Mouse (Mus musculus): Measurements from ENCODE around the gene Gm47985. TPM values are rescaled to one million over a fixed set of nuclear protein-coding genes. Genes with fewer than 3 reads are reported as not detected.
A peak's percentile ranks its signal among the peaks of the same experiment; 100 is the strongest.

Gene Gm47985
- total and polyA plus RNA-seq, 3 experiments: 0.19 to 0.25 TPM; not detected in 1

- TF ChIP-seq TBP (IDR thresholded peaks at IDR 0.05; ENCODE audit: low read depth, low read length) (no peak), POLR2AphosphoS5 (IDR thresholded peaks at IDR 0.05; ENCODE audit: borderline replicate concordance, low read depth, low read length) (no peak), MYC (IDR thresholded peaks at IDR 0.05; ENCODE audit: low read depth, low read length) (0 out of 2 replicates have a peak, but pooled peaks have one; percentile 23), GATA1 (IDR thresholded peaks at IDR 0.05; ENCODE audit: low read depth, low read length) (peak; percentile 38; the same call in 1 of the 2 replicates), TAL1 (IDR thresholded peaks at IDR 0.05; ENCODE audit: low read length) (no peak), CTCF (IDR thresholded peaks at IDR 0.05 in 2 of 3, conservative IDR thresholded peaks at IDR 0.05 in 1 of 3; ENCODE audit: control insufficient read depth in 1 of 3, insufficient read depth in 1 of 3, low read depth in 2 of 3, low read length in 3 of 3, poor library complexity in 1 of 3, severe bottlenecking in 1 of 3) (no peak), POLR2A (IDR thresholded peaks at IDR 0.05; ENCODE audit: control insufficient read depth in 1 of 2, insufficient read depth in 1 of 2, low read depth in 1 of 2, low read length in 2 of 2, poor library complexity in 1 of 2) (no peak), SMC3 (IDR thresholded peaks at IDR 0.05; ENCODE audit: low read depth, low read length) (no peak), MAFK (IDR thresholded peaks at IDR 0.05; ENCODE audit: borderline replicate concordance, low read depth, low read length) (no peak), MXI1 (IDR thresholded peaks at IDR 0.05; ENCODE audit: low read depth, low read length) (peak; percentile 55; the same call in 1 of the 2 replicates), E2F4 (IDR thresholded peaks at IDR 0.05; ENCODE audit: borderline replicate concordance, low read depth, low read length) (no peak), HCFC1 (IDR thresholded peaks at IDR 0.05; ENCODE audit: low read depth, low read length) (no peak), ETS1 (IDR thresholded peaks at IDR 0.05; ENCODE audit: low read depth, low read length) (0 out of 2 replicates have a peak, but pooled peaks have one; percentile 20)
Observed at GRCm38 (mm10) chr1:151166031-151166430, 16.3 kb upstream of the Gm47985 start (continued).

DNA sequence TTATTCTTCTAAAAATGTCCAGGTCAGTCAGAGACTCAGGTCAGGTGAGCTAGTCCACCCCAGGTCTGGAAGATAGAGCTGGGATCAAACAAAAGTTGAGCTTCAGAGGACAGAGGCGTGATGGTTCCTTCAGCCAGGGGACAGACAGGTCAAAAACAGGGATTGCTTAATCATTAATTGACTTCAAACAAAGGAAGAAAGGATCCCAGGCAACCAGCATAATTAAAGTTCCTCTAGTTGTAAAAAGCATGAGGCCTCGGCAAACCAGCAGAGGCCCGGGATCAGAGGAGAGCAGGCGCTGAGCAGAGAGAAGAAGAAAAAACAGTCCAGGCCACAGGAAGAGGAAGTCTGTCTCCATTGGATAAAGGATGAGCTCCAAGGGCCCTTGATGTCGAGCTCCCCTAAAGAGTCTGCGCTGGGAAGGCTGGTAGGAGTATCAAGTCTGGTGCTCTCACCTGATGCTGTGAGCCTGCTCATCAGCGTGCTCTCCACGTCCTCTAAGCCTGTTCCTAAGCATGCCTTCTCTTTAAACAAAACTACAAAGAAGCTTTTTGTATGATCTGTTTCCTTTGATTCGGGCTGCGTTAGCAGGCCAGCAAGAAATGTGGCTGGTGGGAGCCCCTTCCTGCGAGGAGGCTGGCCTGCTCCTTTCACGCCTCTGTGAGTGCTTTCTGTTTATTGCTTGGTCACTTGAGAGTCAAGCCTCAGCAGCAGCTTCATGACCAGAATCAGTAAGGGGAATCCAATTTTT, 14.9 kb upstream of the Gm47985 start:
- no peak overlapping the region for H3K9ac ChIP-seq (ENCODE audit: control insufficient read depth, low read depth, low read length, poor library complexity, severe bottlenecking)
- peaks cover 27 to 28% of the 10 kb centered on the region in 2 experiments for H3K4me1 ChIP-seq (ENCODE audit: control insufficient read depth in 1 of 2, insufficient read depth in 2 of 2, low read length in 2 of 2)
- no peaks in the 10 kb centered on the region for H3K79me2 ChIP-seq (ENCODE audit: control insufficient read depth, insufficient read depth, low read length, poor library complexity)
- no peaks in the 10 kb centered on the region for H3K9me3 ChIP-seq (replicated peaks; ENCODE audit: insufficient read depth, low read length)
- peak; percentile 20 for DNase-seq (ENCODE audit: low read depth, low spot score)
- no peak overlapping the region for H3K4me3 ChIP-seq (ENCODE audit: control insufficient read depth in 1 of 2, insufficient read depth in 1 of 2, low read depth in 2 of 2, low read length in 2 of 2)
- no peaks in the 10 kb centered on the region for H3K27me3 ChIP-seq (ENCODE audit: control insufficient read depth in 1 of 2, insufficient read depth in 2 of 2, low read length in 2 of 2)
- TF ChIP-seq CHD2 (IDR thresholded peaks at IDR 0.05; ENCODE audit: low read length) (no peak), POLR2A (IDR thresholded peaks at IDR 0.05; ENCODE audit: control insufficient read depth in 1 of 2, insufficient read depth in 1 of 2, low read depth in 1 of 2, low read length in 2 of 2, poor library complexity in 1 of 2) (no peak), ETS1 (IDR thresholded peaks at IDR 0.05; ENCODE audit: low read depth, low read length) (no peak), MYB (IDR thresholded peaks at IDR 0.05; ENCODE audit: low read depth, low read length) (no peak), USF2 (IDR thresholded peaks at IDR 0.05; ENCODE audit: borderline replicate concordance in 1 of 2, insufficient read depth in 1 of 2, low read depth in 1 of 2, low read length in 2 of 2) (no peak), ZC3H11A (IDR thresholded peaks at IDR 0.05; ENCODE audit: low read depth, low read length) (no peak), MAFK (IDR thresholded peaks at IDR 0.05; ENCODE audit: borderline replicate concordance, low read depth, low read length) (no peak), GABPA (IDR thresholded peaks at IDR 0.05; ENCODE audit: low read depth, low read length) (no peak), BHLHE40 (IDR thresholded peaks at IDR 0.05; ENCODE audit: borderline replicate concordance, low read depth, low read length) (no peak), CTCF (IDR thresholded peaks at IDR 0.05 in 2 of 3, conservative IDR thresholded peaks at IDR 0.05 in 1 of 3; ENCODE audit: control insufficient read depth in 1 of 3, insufficient read depth in 1 of 3, low read depth in 2 of 3, low read length in 3 of 3, poor library complexity in 1 of 3, severe bottlenecking in 1 of 3) (no peak), POLR2AphosphoS5 (IDR thresholded peaks at IDR 0.05; ENCODE audit: borderline replicate concordance, low read depth, low read length) (no peak), HCFC1 (IDR thresholded peaks at IDR 0.05; ENCODE audit: low read depth, low read length) (no peak), ZMIZ1 (IDR thresholded peaks at IDR 0.05; ENCODE audit: low read depth, low read length) (no peak), KAT2A (conservative IDR thresholded peaks at IDR 0.05; ENCODE audit: low read depth, low read length) (no peak), SIN3A (IDR thresholded peaks at IDR 0.05; ENCODE audit: low read length) (no peak), MAZ (IDR thresholded peaks at IDR 0.05; ENCODE audit: low read depth, low read length) (no peak), RCOR1 (IDR thresholded peaks at IDR 0.05; ENCODE audit: low read depth, low read length) (no peak), CHD1 (IDR thresholded peaks at IDR 0.05; ENCODE audit: low read depth, low read length) (no peak), MXI1 (IDR thresholded peaks at IDR 0.05; ENCODE audit: low read depth, low read length) (no peak)
- H3K36me3 ChIP-seq (ENCODE audit: control insufficient read depth in 1 of 2, insufficient read depth in 2 of 2, low read length in 2 of 2): peaks cover 0 to 26% of the 10 kb centered on the region in 2 experiments; a peak in 2 of 4 replicates
- H3K27ac ChIP-seq (ENCODE audit: control insufficient read depth, low read depth, low read length): no peak overlapping the region
